In the genomic region with DNA sequence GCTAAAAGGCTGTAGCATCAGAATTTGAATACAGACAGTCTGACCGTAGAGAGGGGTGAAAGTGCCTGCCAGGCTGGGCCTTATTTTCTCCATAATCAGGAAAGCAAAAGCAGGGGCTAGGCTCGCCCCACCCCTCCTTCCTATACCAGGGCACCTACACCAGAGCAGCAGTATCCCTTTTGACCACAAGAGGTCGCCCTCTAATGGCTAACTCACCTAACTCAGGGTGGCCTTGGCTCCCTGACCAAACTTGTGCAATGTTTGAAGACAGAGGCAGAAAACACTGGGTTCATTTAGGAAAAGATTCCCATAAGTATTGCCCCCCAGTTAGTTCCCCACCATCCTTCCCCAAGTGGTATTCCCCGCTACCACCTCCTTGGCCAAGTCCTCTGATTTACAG, we compare ENCODE assay signal across 9 mouse cellular contexts. TPM values are rescaled to one million over a fixed set of nuclear protein-coding genes. Genes with fewer than 3 reads are reported as not detected.
DNase-seq lines count a peak whose midpoint lies in the region; ATAC-seq lines count a peak whose summit lies in the region.
"Had no signal": no experiment of that assay in that cellular context is flagged by ENCODE, and none has a peak within 500 bp of the region (broad histone marks: within the 10 kb centered on the region; RNA-seq: fewer than 3 reads in every experiment).

No protein-coding gene starts in this region.

- H3K4me1 ChIP-seq in neural tube, embryonic 15.5 days: 0 out of 2 replicates have a peak, but pooled peaks cover 5% of the 10 kb centered on the region

- ATAC-seq in granulocyte monocyte progenitor cell, adult 5-6 weeks (replicated peaks; ENCODE audit: poor library complexity, severe bottlenecking): peak; percentile 79
- 0 out of 2 replicates have a peak, but pooled peaks have one; percentile 60 for ATAC-seq in neural tube, embryonic 15.5 days (ENCODE audit: low FRiP score)

- DNase-seq in 416B (ENCODE audit: low read depth) (peak; percentile 80), adipocyte (ENCODE audit: low spot score) (peak; percentile 90)
- peak; percentile 92 for DNase-seq in embryo, embryonic 10.5 days (ENCODE audit: low spot score)
- DNase-seq in kidney, postnatal 36 days: peak; percentile 82 to 93
- peak; percentile 77 to 87 for DNase-seq in lung, adult 18-20 months
- DNase-seq in thymus, adult 18-20 months: peak; percentile 37 to 57

- H3K4me2 ChIP-seq in neural tube, embryonic 15.5 days: no peak overlapping the region
- H3K4me2 ChIP-seq: embryonic facial prominence, embryonic 12.5 days had no signal

- no peak overlapping the region for H3K9ac ChIP-seq in neural tube, embryonic 15.5 days (replicated peaks)
- H3K9ac ChIP-seq: embryonic facial prominence, embryonic 12.5 days had no signal

- H3K9me3 ChIP-seq in neural tube, embryonic 15.5 days (replicated peaks): no peaks in the 10 kb centered on the region
- H3K9me3 ChIP-seq: embryonic facial prominence, embryonic 12.5 days had no signal

- no peaks in the 10 kb centered on the region for H3K27me3 ChIP-seq in neural tube, embryonic 15.5 days (replicated peaks)
- H3K27me3 ChIP-seq: embryonic facial prominence, embryonic 12.5 days had no signal

- WGBS in neural tube, embryonic 15.5 days: 24% methylated on average over 4 of the region's 4 CpGs

- no peak overlapping the region for H3K27ac ChIP-seq in neural tube, embryonic 15.5 days (replicated peaks)
- H3K27ac ChIP-seq: embryonic facial prominence, embryonic 12.5 days had no signal

- peaks cover 37% of the 10 kb centered on the region for H3K36me3 ChIP-seq in neural tube, embryonic 15.5 days
- H3K36me3 ChIP-seq: embryonic facial prominence, embryonic 12.5 days had no signal

- no peak overlapping the region for H3K4me3 ChIP-seq in neural tube, embryonic 15.5 days (replicated peaks)
- H3K4me3 ChIP-seq: embryonic facial prominence, embryonic 12.5 days had no signal

RNA-seq across cellular contexts. Expression of a gene that starts 8.3 kb away (rescaled TPM):
- not detected in 2 replicates for total RNA-seq in granulocyte monocyte progenitor cell, adult 5-6 weeks (2014; fragmentation: Nextera tagmentation)
- total RNA-seq in granulocyte monocyte progenitor cell, adult 5-6 weeks (2017): not detected in 2 replicates
- 31.0 and 37.0 TPM in 2 replicates for polyA plus RNA-seq in neural tube, embryonic 15.5 days (2015; fragmentation: Nextera tagmentation; extraction: Ambion mirVana)

RNA-seq across cellular contexts. Expression of a gene that starts 32.2 kb away (rescaled TPM):
- 106 and 140 TPM in 2 replicates for total RNA-seq in granulocyte monocyte progenitor cell, adult 5-6 weeks (2014; fragmentation: Nextera tagmentation)
- total RNA-seq in granulocyte monocyte progenitor cell, adult 5-6 weeks (2017): 167 and 195 TPM in 2 replicates
- polyA plus RNA-seq in neural tube, embryonic 15.5 days (2015; fragmentation: Nextera tagmentation; extraction: Ambion mirVana): 117 and 123 TPM in 2 replicates

RNA-seq across cellular contexts. Expression of a gene that starts 32.2 kb away (rescaled TPM):
- total RNA-seq in granulocyte monocyte progenitor cell, adult 5-6 weeks (2014; fragmentation: Nextera tagmentation): 0.90 and 2.9 TPM in 2 replicates
- 1.1 and 1.5 TPM in 2 replicates for total RNA-seq in granulocyte monocyte progenitor cell, adult 5-6 weeks (2017)
- polyA plus RNA-seq in neural tube, embryonic 15.5 days (2015; fragmentation: Nextera tagmentation; extraction: Ambion mirVana): 1.4 and 1.5 TPM in 2 replicates

RNA-seq across cellular contexts. Expression of a gene that starts 34.8 kb away (rescaled TPM):
- total RNA-seq in granulocyte monocyte progenitor cell, adult 5-6 weeks (2014; fragmentation: Nextera tagmentation): not detected in 2 replicates
- not detected in 2 replicates for total RNA-seq in granulocyte monocyte progenitor cell, adult 5-6 weeks (2017)
- 9.5 and 11.1 TPM in 2 replicates for polyA plus RNA-seq in neural tube, embryonic 15.5 days (2015; fragmentation: Nextera tagmentation; extraction: Ambion mirVana)
